Mouse (Mus musculus): ENCODE measurements around the gene Rpl7a. TPM values are rescaled to one million over a fixed set of nuclear protein-coding genes. Genes with fewer than 3 reads are reported as not detected.

The Rpl7a gene
- polyA plus RNA-seq, 1 experiment from 2014 or later, result 566 TPM

- H3K27ac ChIP-seq, result no peak overlapping the region
- H3K27me3 ChIP-seq (ENCODE audit: insufficient read depth, poor library complexity, severe bottlenecking), result no peaks in the 10 kb centered on the region
- H3K9me3 ChIP-seq, result no peaks in the 10 kb centered on the region
- peaks cover 78% of the 10 kb centered on the region for H3K36me3 ChIP-seq
- no peak overlapping the region for H3K4me3 ChIP-seq
- no peak for DNase-seq (ENCODE audit: low spot score)
- 92% methylated on average over 3 of the region's 3 CpGs for WGBS
- peaks cover 36% of the 10 kb centered on the region for H3K4me1 ChIP-seq (replicated peaks)
Measured at GRCm38 (mm10) chr2:26919684-26920083, 9.1 kb downstream of the Rpl7a start.

GRCm38 (mm10) chr2:26920190-26920855 lies 9.8 kb downstream of the Rpl7a start:
- WGBS, result 90% methylated on average over 6 of the region's 6 CpGs
- H3K4me3 ChIP-seq, result no peak overlapping the region
- no peaks in the 10 kb centered on the region for H3K9me3 ChIP-seq
- peaks cover 83% of the 10 kb centered on the region for H3K36me3 ChIP-seq
- H3K27ac ChIP-seq, result no peak overlapping the region
- H3K27me3 ChIP-seq (ENCODE audit: insufficient read depth, poor library complexity, severe bottlenecking), result no peaks in the 10 kb centered on the region
- DNase-seq (ENCODE audit: low spot score), result no peak
- H3K4me1 ChIP-seq (replicated peaks), result peaks cover 30% of the 10 kb centered on the region

- H3K36me3 ChIP-seq, result peaks cover 97% of the 10 kb centered on the region
- no peaks in the 10 kb centered on the region for H3K9me3 ChIP-seq
- H3K4me1 ChIP-seq (replicated peaks), result peaks cover 16% of the 10 kb centered on the region
- DNase-seq (ENCODE audit: low spot score), result no peak
- H3K4me3 ChIP-seq, result no peak overlapping the region
- no peak overlapping the region for H3K27ac ChIP-seq
- 86% methylated on average over 9 of the region's 9 CpGs for WGBS
- H3K27me3 ChIP-seq (ENCODE audit: insufficient read depth, poor library complexity, severe bottlenecking), result no peaks in the 10 kb centered on the region
Measured at GRCm38 (mm10) chr2:26921784-26922183, 11.2 kb downstream of the Rpl7a start.

- H3K27me3 ChIP-seq (ENCODE audit: insufficient read depth, poor library complexity, severe bottlenecking), result no peaks in the 10 kb centered on the region
- peaks cover 22% of the 10 kb centered on the region for H3K4me1 ChIP-seq (replicated peaks)
- H3K4me3 ChIP-seq, result no peak overlapping the region
- DNase-seq (ENCODE audit: low spot score), result no peak
- H3K27ac ChIP-seq, result no peak overlapping the region
- no peaks in the 10 kb centered on the region for H3K9me3 ChIP-seq
- WGBS, result 93% methylated on average over 6 of the region's 6 CpGs
- peaks cover 84% of the 10 kb centered on the region for H3K36me3 ChIP-seq
Measured at GRCm38 (mm10) chr2:26927745-26928476, 17.3 kb downstream of the Rpl7a start.

GRCm38 (mm10) chr2:26930390-26930789 lies 19.8 kb downstream of the Rpl7a start:
- no peaks in the 10 kb centered on the region for H3K27me3 ChIP-seq (ENCODE audit: insufficient read depth, poor library complexity, severe bottlenecking)
- WGBS, result 51% methylated on average over 1 of the region's 1 CpGs
- peak overlapping the region; percentile 98; the same call in 1 of the 2 replicates for H3K4me3 ChIP-seq
- peak; percentile 54 for DNase-seq (ENCODE audit: low spot score)
- peaks cover 59% of the 10 kb centered on the region for H3K36me3 ChIP-seq
- H3K27ac ChIP-seq, result no peak overlapping the region
- H3K4me1 ChIP-seq (replicated peaks), result peaks cover 34% of the 10 kb centered on the region
- H3K9me3 ChIP-seq, result no peaks in the 10 kb centered on the region

GRCm38 (mm10) chr2:26932473-26933303 lies 22.1 kb downstream of the Rpl7a start:
- Histone ChIP-seq H3K27me3 (ENCODE audit: insufficient read depth, poor library complexity, severe bottlenecking) (no peaks in the 10 kb centered on the region), H3K4me3 (peak overlapping the region; percentile 98), H3K27ac (peak overlapping the region; percentile 99), H3K9me3 (no peaks in the 10 kb centered on the region), H3K4me1 (replicated peaks) (peaks cover 34% of the 10 kb centered on the region), H3K36me3 (peaks cover 36% of the 10 kb centered on the region)
- WGBS, result 2% methylated on average over 49 of the region's 49 CpGs
- DNase-seq (ENCODE audit: low spot score), result no peak

- Histone ChIP-seq H3K9me3 (no peaks in the 10 kb centered on the region), H3K27me3 (ENCODE audit: insufficient read depth, poor library complexity, severe bottlenecking) (no peaks in the 10 kb centered on the region), H3K27ac (peak within 1 kb of the TSS; percentile 99), H3K4me1 (replicated peaks) (peaks cover 34% of the 10 kb centered on the region), H3K36me3 (peaks cover 29% of the 10 kb centered on the region), H3K4me3 (peak within 1 kb of the TSS; percentile 98)
- WGBS, result 2% methylated on average over 70 of the region's 70 CpGs
- DNase-seq (ENCODE audit: low spot score), result peak; percentile 96
Measured at GRCm38 (mm10) chr2:26933304-26934055, 22.9 kb downstream of the Rpl7a start, which contains the start of the genes Surf4 and Stkld1. TSS of gene Surf4 (minus strand) at chr2:26933928. TSS of gene Stkld1 (plus strand) at chr2:26934047.

GRCm38 (mm10) chr2:26935286-26935685 lies 24.7 kb downstream of the Rpl7a start:
- Histone ChIP-seq H3K36me3 (peaks cover 10% of the 10 kb centered on the region), H3K9me3 (no peaks in the 10 kb centered on the region), H3K4me3 (no peak overlapping the region), H3K4me1 (replicated peaks) (peaks cover 34% of the 10 kb centered on the region), H3K27ac (no peak overlapping the region), H3K27me3 (ENCODE audit: insufficient read depth, poor library complexity, severe bottlenecking) (no peaks in the 10 kb centered on the region)
- 94% methylated on average over 2 of the region's 2 CpGs for WGBS
- DNase-seq (ENCODE audit: low spot score), result no peak

GRCm38 (mm10) chr2:26936425-26936824 lies 25.9 kb downstream of the Rpl7a start:
- Histone ChIP-seq H3K4me3 (no peak overlapping the region), H3K27me3 (ENCODE audit: insufficient read depth, poor library complexity, severe bottlenecking) (no peaks in the 10 kb centered on the region), H3K9me3 (no peaks in the 10 kb centered on the region), H3K27ac (no peak overlapping the region), H3K4me1 (replicated peaks) (peaks cover 25% of the 10 kb centered on the region), H3K36me3 (no peaks in the 10 kb centered on the region)
- 69% methylated on average over 1 of the region's 1 CpGs for WGBS
- DNase-seq (ENCODE audit: low spot score), result no peak

GRCm38 (mm10) chr2:26941539-26941938 lies 31.0 kb downstream of the Rpl7a start:
- H3K36me3 ChIP-seq, result peaks cover 4% of the 10 kb centered on the region
- no peak overlapping the region for H3K27ac ChIP-seq
- no peaks in the 10 kb centered on the region for H3K4me1 ChIP-seq (replicated peaks)
- H3K9me3 ChIP-seq, result no peaks in the 10 kb centered on the region
- no peak for DNase-seq (ENCODE audit: low spot score)
- H3K27me3 ChIP-seq (ENCODE audit: insufficient read depth, poor library complexity, severe bottlenecking), result no peaks in the 10 kb centered on the region
- WGBS, result 44% methylated on average over 5 of the region's 5 CpGs
- H3K4me3 ChIP-seq, result no peak overlapping the region

- Histone ChIP-seq H3K36me3 (peaks cover 19% of the 10 kb centered on the region), H3K27me3 (ENCODE audit: insufficient read depth, poor library complexity, severe bottlenecking) (no peaks in the 10 kb centered on the region), H3K27ac (no peak overlapping the region), H3K9me3 (no peaks in the 10 kb centered on the region), H3K4me3 (no peak overlapping the region), H3K4me1 (replicated peaks) (no peaks in the 10 kb centered on the region)
- WGBS, result 79% methylated on average over 3 of the region's 3 CpGs
- DNase-seq (ENCODE audit: low spot score), result no peak
Measured at GRCm38 (mm10) chr2:26943253-26943652, 32.7 kb downstream of the Rpl7a start.

- Histone ChIP-seq H3K36me3 (peaks cover 91% of the 10 kb centered on the region), H3K9me3 (no peaks in the 10 kb centered on the region), H3K4me1 (replicated peaks) (no peaks in the 10 kb centered on the region), H3K27ac (no peak overlapping the region), H3K27me3 (ENCODE audit: insufficient read depth, poor library complexity, severe bottlenecking) (no peaks in the 10 kb centered on the region), H3K4me3 (no peak overlapping the region)
- 90% methylated on average over 2 of the region's 2 CpGs for WGBS
- no peak for DNase-seq (ENCODE audit: low spot score)
Measured at GRCm38 (mm10) chr2:26950411-26950810, 39.8 kb downstream of the Rpl7a start.

All from hindbrain, embryonic 10.5 days (tissue).